Mouse (Mus musculus) neural tube, embryonic 12.5 days (tissue): ENCODE measurements around the gene Kctd4. TPM values are rescaled to one million over a fixed set of nuclear protein-coding genes. Genes with fewer than 3 reads are reported as not detected.

Experiments
- ATAC-seq: fragments of 200-750 bp; cut with Nextera tagmentation; 2 replicates; pipeline ENCODE4 v1.8.0; 2017; ENCODE audit warnings: low read depth, mild to moderate bottlenecking, moderate TSS enrichment, moderate library complexity; ENCODE audit not compliant: low FRiP score
- H3K27ac ChIP-seq: fragments of 300-500 bp; sonication (generic); 2 replicates; pipeline ENCODE4 v1.5.1; 2016
- H3K27me3 ChIP-seq: fragments of 300-500 bp; sonication (generic); replicated peaks from 2 replicates; pipeline ENCODE4 v1.6.1; 2016; ENCODE audit warnings: mild to moderate bottlenecking
- H3K36me3 ChIP-seq: fragments of 300-500 bp; sonication (generic); 2 replicates; pipeline ENCODE4 v1.6.1; 2016; ENCODE audit warnings: mild to moderate bottlenecking
- H3K4me1 ChIP-seq: fragments of 300-500 bp; sonication (generic); 2 replicates; pipeline ENCODE4 v1.6.1; 2016
- H3K4me2 ChIP-seq: fragments of 300-500 bp; sonication (generic); replicated peaks from 2 replicates; pipeline ENCODE4 v1.6.1; 2016; ENCODE audit warnings: mild to moderate bottlenecking
- H3K4me3 ChIP-seq: fragments of 300-500 bp; sonication (generic); 2 replicates; pipeline ENCODE4 v1.5.1; 2016
- H3K9ac ChIP-seq: fragments of 300-500 bp; sonication (generic); 2 replicates; pipeline ENCODE4 v1.6.1; 2016; ENCODE audit warnings: mild to moderate bottlenecking
- H3K9me3 ChIP-seq: fragments of 300-500 bp; sonication (generic); 2 replicates; pipeline ENCODE4 v1.6.1; 2016; ENCODE audit warnings: mild to moderate bottlenecking
- WGBS: fragments of 180-500 bp; shearing (Covaris S2); methylation state at CpG from one replicate; pipeline ENCODE4 v1.1.7; 2016; 5-methylcytosine and 5-hydroxymethylcytosine counted together
- polyA plus RNA-seq: library from polyadenylated mRNA; unstranded; fragments of >200 nt; fragmentation: Nextera tagmentation; extraction: Ambion mirVana; gene quantifications from 2 replicates; pipeline ENCODE4 v1.2.1, GENCODE M21; 2016

Kctd4 gene
- polyA plus RNA-seq, 1 experiment from 2014 or later, result 3.9 TPM

DNA sequence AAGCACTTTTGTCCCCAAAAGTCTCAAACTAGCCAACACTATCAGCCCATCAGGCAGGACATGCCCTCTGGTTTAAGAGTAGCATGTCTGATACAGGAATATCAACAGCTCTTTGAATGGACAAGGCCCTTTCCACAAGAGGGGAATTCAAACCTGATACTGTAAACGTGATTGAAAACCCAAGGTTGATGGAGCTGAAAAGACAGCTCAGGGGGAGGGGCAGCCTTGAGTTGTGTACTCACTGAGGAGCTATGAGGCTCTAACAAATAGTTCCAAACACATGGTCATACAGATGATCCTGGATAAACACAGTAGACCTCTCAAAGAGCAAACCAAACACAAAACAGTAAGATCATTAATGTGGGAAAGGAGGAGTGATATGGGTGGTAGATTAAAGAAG is 43.3 kb downstream of the Kctd4 start:
- ATAC-seq, result no peak
- WGBS, result 63% methylated on average over 1 of the region's 1 CpGs

DNA sequence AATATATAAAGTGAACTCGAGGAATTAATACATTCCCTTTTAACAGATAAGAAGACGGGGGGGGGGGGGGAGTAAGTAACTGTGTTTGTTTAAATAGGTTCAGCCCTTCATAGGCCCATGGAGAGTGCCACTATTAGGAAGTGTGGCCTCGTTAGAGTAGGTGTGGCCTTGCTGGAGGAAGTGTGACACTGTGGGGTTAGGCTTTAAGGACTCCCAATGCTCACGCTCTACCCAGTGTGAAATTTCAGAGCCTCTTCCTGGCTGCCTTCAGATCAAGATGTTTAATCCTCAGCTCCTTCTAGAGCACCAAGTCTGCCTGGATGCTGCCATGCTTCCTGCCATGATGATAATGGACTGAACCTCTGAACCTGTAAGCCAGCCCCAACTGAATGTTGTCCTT is 47.0 kb downstream of the Kctd4 start:
- no peaks in the 10 kb centered on the region for H3K9me3 ChIP-seq
- 87% methylated on average over 4 of the region's 4 CpGs for WGBS
- peaks cover 3% of the 10 kb centered on the region; the same call in 1 of the 2 replicates for H3K36me3 ChIP-seq
- no peaks in the 10 kb centered on the region for H3K4me1 ChIP-seq
- no peaks in the 10 kb centered on the region for H3K27me3 ChIP-seq
- H3K4me2 ChIP-seq, result no peak overlapping the region
- ATAC-seq, result no peak
- H3K4me3 ChIP-seq, result no peak overlapping the region
- no peak overlapping the region for H3K27ac ChIP-seq
- H3K9ac ChIP-seq, result no peak overlapping the region

More for the DNA sequence above, 43.3 kb downstream of the Kctd4 start:
- Histone ChIP-seq H3K9ac (no peak overlapping the region), H3K9me3 (no peaks in the 10 kb centered on the region), H3K27ac (no peak overlapping the region), H3K4me2 (no peak overlapping the region), H3K27me3 (no peaks in the 10 kb centered on the region), H3K4me3 (no peak overlapping the region), H3K4me1 (no peaks in the 10 kb centered on the region), H3K36me3 (no peaks in the 10 kb centered on the region)

DNA sequence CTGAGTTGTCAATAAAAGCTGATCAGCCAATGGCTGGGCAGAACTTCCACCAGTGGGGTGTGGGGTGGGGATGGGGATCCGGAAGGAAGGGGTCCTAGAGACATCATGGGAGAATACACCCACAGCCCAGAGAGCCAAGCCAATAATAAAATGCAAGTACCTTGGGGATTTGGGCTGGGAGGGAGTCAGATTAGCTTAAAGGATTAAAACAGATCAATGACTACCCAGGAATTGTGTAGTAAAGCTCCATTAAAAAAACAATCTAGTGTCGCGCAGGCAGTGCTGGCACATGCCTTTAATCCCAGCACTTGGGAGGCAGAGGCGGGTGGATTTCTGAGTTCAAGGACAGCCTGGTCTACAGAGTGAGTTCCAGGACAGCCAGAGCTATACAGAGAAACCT is 50.2 kb downstream of the Kctd4 start:
- Histone ChIP-seq H3K27me3 (no peaks in the 10 kb centered on the region), H3K9me3 (no peaks in the 10 kb centered on the region), H3K36me3 (peaks cover 5% of the 10 kb centered on the region; the same call in 1 of the 2 replicates), H3K4me2 (no peak overlapping the region), H3K9ac (no peak overlapping the region), H3K4me3 (no peak overlapping the region), H3K27ac (no peak overlapping the region), H3K4me1 (peaks cover 14% of the 10 kb centered on the region)
- no peak for ATAC-seq
- 95% methylated on average over 4 of the region's 4 CpGs for WGBS

- WGBS, result 89% methylated on average over 1 of the region's 1 CpGs
- H3K36me3 ChIP-seq, result peaks cover 5% of the 10 kb centered on the region; the same call in 1 of the 2 replicates
These were observed 53.4 kb downstream of the Kctd4 start for GRCm38 (mm10) chr14:76008174-76008573.

GRCm38 (mm10) chr14:76009185-76009584 is 54.4 kb downstream of the Kctd4 start:
- WGBS, result 89% methylated on average over 5 of the region's 5 CpGs
- no peak for ATAC-seq
- Histone ChIP-seq H3K27ac (no peak overlapping the region), H3K9me3 (no peaks in the 10 kb centered on the region), H3K9ac (no peak overlapping the region), H3K36me3 (peaks cover 5% of the 10 kb centered on the region; the same call in 1 of the 2 replicates), H3K4me3 (0 out of 2 replicates have a peak overlapping the region, but pooled peaks have one; percentile 92), H3K4me2 (peak overlapping the region; percentile 79), H3K27me3 (no peaks in the 10 kb centered on the region), H3K4me1 (peaks cover 15% of the 10 kb centered on the region)

More at GRCm38 (mm10) chr14:76008174-76008573, 53.4 kb downstream of the Kctd4 start:
- no peak overlapping the region for H3K4me2 ChIP-seq
- no peaks in the 10 kb centered on the region for H3K9me3 ChIP-seq
- no peak for ATAC-seq
- no peaks in the 10 kb centered on the region for H3K27me3 ChIP-seq
- H3K4me1 ChIP-seq, result peaks cover 15% of the 10 kb centered on the region
- no peak overlapping the region for H3K9ac ChIP-seq
- no peak overlapping the region for H3K4me3 ChIP-seq
- H3K27ac ChIP-seq, result no peak overlapping the region

DNA sequence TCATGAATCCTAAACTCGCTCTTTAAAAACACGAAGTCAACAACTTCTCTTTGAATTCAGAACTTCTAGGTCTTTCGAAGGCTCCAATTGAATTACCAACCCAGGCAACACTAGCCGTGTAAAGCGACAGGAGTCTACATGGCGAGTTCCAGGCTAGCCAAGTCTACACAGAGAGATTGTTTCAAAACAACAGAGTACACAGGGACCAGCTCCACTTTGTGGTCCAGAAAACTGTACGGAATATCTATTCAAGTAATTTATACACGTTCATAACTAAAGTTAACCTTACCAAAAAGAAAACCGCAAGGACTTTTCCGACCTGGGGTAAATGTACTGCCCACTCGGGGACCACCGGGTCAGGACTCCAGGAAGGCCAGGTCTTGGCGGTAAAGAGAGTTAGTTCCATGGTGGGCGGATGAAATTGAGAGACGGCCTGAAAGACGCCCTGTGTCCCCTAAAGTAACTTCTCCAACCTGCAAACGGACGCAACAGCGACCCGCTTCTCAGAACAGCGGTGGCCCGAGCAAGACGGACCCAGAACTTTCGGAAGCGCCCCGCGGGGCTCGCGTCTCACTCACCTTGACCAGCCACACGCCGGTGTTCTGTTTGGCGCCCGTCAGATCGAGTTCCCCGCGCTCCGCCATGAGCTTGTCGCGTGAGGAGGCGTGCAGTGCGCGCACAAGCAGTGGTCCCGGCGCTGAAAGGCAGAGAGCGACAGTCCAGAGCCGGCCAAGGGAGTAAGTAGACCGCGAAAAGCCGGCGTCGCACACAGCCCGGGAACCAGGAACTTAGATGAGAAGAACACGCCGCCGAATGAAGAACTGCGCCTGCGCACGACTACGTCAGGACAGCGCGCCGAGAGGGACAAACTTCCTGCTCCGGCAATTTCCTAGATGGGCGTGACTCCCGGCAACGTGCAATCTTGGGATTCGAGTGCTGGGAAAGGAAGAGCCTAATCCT is 55.6 kb downstream of the Kctd4 start, which contains the start of gene Gtf2f2:
Gene Gtf2f2, minus strand, starts transcription at position 764 of the 960 bp plus-strand sequence.
- peak; percentile 94 for ATAC-seq
- peak within 1 kb of the TSS; percentile 79 for H3K4me2 ChIP-seq
- H3K9ac ChIP-seq, result peak within 1 kb of the TSS; percentile 76
- peak within 1 kb of the TSS; percentile 92 for H3K4me3 ChIP-seq
- peak within 1 kb of the TSS; percentile 60; the same call in 1 of the 2 replicates for H3K27ac ChIP-seq
- no peaks in the 10 kb centered on the region for H3K9me3 ChIP-seq
- peaks cover 15% of the 10 kb centered on the region for H3K4me1 ChIP-seq
- 1% methylated on average over 67 of the region's 67 CpGs for WGBS
- no peaks in the 10 kb centered on the region for H3K27me3 ChIP-seq
- peaks cover 5% of the 10 kb centered on the region; the same call in 1 of the 2 replicates for H3K36me3 ChIP-seq

DNA sequence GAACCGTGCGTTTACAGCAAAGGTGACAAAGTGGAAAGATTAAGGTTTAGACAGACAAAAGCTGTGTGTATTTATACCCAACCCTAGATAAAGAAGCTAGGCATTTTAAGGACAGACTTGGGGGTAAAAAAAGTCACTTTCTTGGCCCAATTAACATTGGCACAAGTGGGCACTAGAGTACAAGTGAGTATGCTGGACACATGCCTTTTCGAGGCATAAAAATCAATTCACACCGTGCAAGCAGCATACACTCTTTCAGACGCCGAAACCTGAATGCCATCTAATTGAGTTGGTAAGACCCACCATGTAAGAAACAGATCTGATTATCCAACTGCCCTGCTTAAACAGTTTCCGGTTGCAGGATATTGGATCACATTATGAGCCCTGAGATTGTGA is 56.3 kb downstream of the Kctd4 start:
- H3K9ac ChIP-seq, result no peak overlapping the region
- no peaks in the 10 kb centered on the region for H3K9me3 ChIP-seq
- peak overlapping the region; percentile 79 for H3K4me2 ChIP-seq
- peak; percentile 71 for ATAC-seq
- peaks cover 5% of the 10 kb centered on the region; the same call in 1 of the 2 replicates for H3K36me3 ChIP-seq
- no peak overlapping the region for H3K27ac ChIP-seq
- peak overlapping the region; percentile 92 for H3K4me3 ChIP-seq
- H3K4me1 ChIP-seq, result peaks cover 15% of the 10 kb centered on the region
- no peaks in the 10 kb centered on the region for H3K27me3 ChIP-seq
- WGBS, result 32% methylated on average over 7 of the region's 7 CpGs

DNA sequence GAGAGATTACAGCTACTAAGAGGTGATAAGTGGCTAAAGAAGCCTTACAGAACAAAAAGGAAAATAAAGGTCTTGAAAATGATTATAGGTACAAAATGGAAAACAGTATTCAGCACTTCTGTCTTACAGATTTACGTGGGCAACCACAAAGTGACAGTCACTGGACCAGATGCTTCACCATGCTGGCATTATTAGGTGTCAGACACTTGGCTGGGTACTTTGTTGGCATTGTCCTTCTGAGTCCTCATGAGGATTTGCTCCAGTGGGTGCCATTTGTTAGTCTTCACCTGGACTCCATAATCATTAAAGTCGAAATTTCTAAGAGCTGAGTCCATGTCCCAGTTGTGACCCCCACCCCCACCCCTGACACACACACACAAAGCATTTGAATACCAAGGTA is 59.5 kb downstream of the Kctd4 start:
- Histone ChIP-seq H3K9ac (no peak overlapping the region), H3K4me1 (peaks cover 8% of the 10 kb centered on the region), H3K36me3 (no peaks in the 10 kb centered on the region), H3K9me3 (no peaks in the 10 kb centered on the region), H3K4me2 (no peak overlapping the region), H3K4me3 (no peak overlapping the region), H3K27ac (no peak overlapping the region), H3K27me3 (no peaks in the 10 kb centered on the region)
- no peak for ATAC-seq
- 50% methylated on average over 2 of the region's 2 CpGs for WGBS

Other genes with a start within 250 kb of the Kctd4 start
- gene Cog3, start 200.5 kb upstream of the Kctd4 start, polyA plus RNA-seq, result 22.9 and 24.8 TPM in 2 replicates
- 7.7 and 8.6 TPM in 2 replicates for gene Slc25a30, start 168.0 kb upstream of the Kctd4 start, polyA plus RNA-seq
- 931 and 967 TPM in 2 replicates for gene Tpt1, start 109.9 kb upstream of the Kctd4 start, polyA plus RNA-seq
- gene Gtf2f2, start 55.9 kb downstream of the Kctd4 start, polyA plus RNA-seq, result 45.9 and 53.2 TPM in 2 replicates
- gene Gpalpp1, start 155.8 kb downstream of the Kctd4 start, polyA plus RNA-seq, result 16.2 and 18.3 TPM in 2 replicates
- 16.0 and 17.4 TPM in 2 replicates for gene Nufip1, start 155.9 kb downstream of the Kctd4 start, polyA plus RNA-seq